ENCODE assay signal across 7 mouse cellular contexts in genomic region chr7:29907206-29907605, GRCm38 (mm10). TPM values are rescaled to one million over a fixed set of nuclear protein-coding genes. Genes with fewer than 3 reads are reported as not detected.
A peak's percentile ranks its signal among the peaks of the same experiment; 100 is the strongest.
DNase-seq lines count a peak whose midpoint lies in the region; ATAC-seq and TF ChIP-seq lines count a peak whose summit lies in the region.

No protein-coding gene starts in this region.

- no peaks in the 10 kb centered on the region for H3K9me3 ChIP-seq in hindbrain, embryonic 14.5 days (ENCODE audit: control insufficient read depth, low read length)
- H3K9me3 ChIP-seq in neural tube, embryonic 15.5 days (replicated peaks): no peaks in the 10 kb centered on the region

- no peak for DNase-seq in layer of hippocampus, adult 2 months (ENCODE audit: low spot score in 2 of 2)
- DNase-seq in layer of hippocampus, postnatal 10 days (ENCODE audit: low spot score in 2 of 2): no peak
- DNase-seq in hindbrain, embryonic 14.5 days (ENCODE audit: low spot score): no peak
- DNase-seq in embryo, embryonic 10 days (ENCODE audit: low spot score): no peak

- 90% methylated on average over 5 of the region's 5 CpGs for WGBS in hindbrain, embryonic 14.5 days
- WGBS in neural tube, embryonic 15.5 days: 93% methylated on average over 5 of the region's 5 CpGs

- no peak for TF ChIP-seq POLR2A in embryonic fibroblast, embryonic 13.5 days (IDR thresholded peaks at IDR 0.05; ENCODE audit: low read depth, low read length)

- no peak for TF ChIP-seq CTCF in layer of hippocampus, adult 2 months (conservative IDR thresholded peaks at IDR 0.05)
- TF ChIP-seq CTCF in embryonic fibroblast, embryonic 13.5 days (IDR thresholded peaks at IDR 0.05; ENCODE audit: borderline replicate concordance, insufficient read depth, low read length): no peak

- H3K4me3 ChIP-seq in layer of hippocampus, adult 2 months: peak overlapping the region; percentile 76
- H3K4me3 ChIP-seq in embryonic fibroblast, embryonic 13.5 days (ENCODE audit: insufficient read depth, low read length): no peak overlapping the region
- no peak overlapping the region for H3K4me3 ChIP-seq in hindbrain, embryonic 14.5 days (replicated peaks; ENCODE audit: low read length)
- peak overlapping the region; percentile 58; the same call in 1 of the 2 replicates for H3K4me3 ChIP-seq in neural tube, embryonic 15.5 days (replicated peaks)

- peak overlapping the region; percentile 61; the same call in 1 of the 2 replicates for H3K9ac ChIP-seq in hindbrain, embryonic 14.5 days
- H3K9ac ChIP-seq in neural tube, embryonic 15.5 days (replicated peaks): no peak overlapping the region

- peak overlapping the region; percentile 55 for H3K4me2 ChIP-seq in hindbrain, embryonic 14.5 days (replicated peaks)
- H3K4me2 ChIP-seq in neural tube, embryonic 15.5 days: peak overlapping the region; percentile 63

- no peaks in the 10 kb centered on the region for H3K27me3 ChIP-seq in hindbrain, embryonic 14.5 days (ENCODE audit: control insufficient read depth, insufficient read depth, low read length)
- no peaks in the 10 kb centered on the region for H3K27me3 ChIP-seq in neural tube, embryonic 15.5 days (replicated peaks)

- ATAC-seq in hindbrain, embryonic 14.5 days (ENCODE audit: low FRiP score): no peak
- ATAC-seq in neural tube, embryonic 15.5 days (ENCODE audit: low FRiP score): no peak
- no peak for ATAC-seq in activated CD4-positive, CD25-positive, alpha-beta regulatory T cell, adult 4 months

- peaks cover 6% of the 10 kb centered on the region; the same call in 1 of the 2 replicates for H3K4me1 ChIP-seq in embryonic fibroblast, embryonic 13.5 days (ENCODE audit: control insufficient read depth, insufficient read depth, low read length)
- peaks cover 21% of the 10 kb centered on the region for H3K4me1 ChIP-seq in hindbrain, embryonic 14.5 days (replicated peaks; ENCODE audit: control insufficient read depth, insufficient read depth, low read length)
- H3K4me1 ChIP-seq in neural tube, embryonic 15.5 days: peaks cover 34% of the 10 kb centered on the region

- H3K36me3 ChIP-seq in hindbrain, embryonic 14.5 days (replicated peaks; ENCODE audit: control insufficient read depth, insufficient read depth): peaks cover 29% of the 10 kb centered on the region
- H3K36me3 ChIP-seq in neural tube, embryonic 15.5 days: peaks cover 23% of the 10 kb centered on the region

- H3K27ac ChIP-seq in layer of hippocampus, adult 2 months: peak overlapping the region; percentile 98
- H3K27ac ChIP-seq in embryonic fibroblast, embryonic 13.5 days (ENCODE audit: insufficient read depth, low read length): peak overlapping the region; percentile 70; the same call in 1 of the 2 replicates
- H3K27ac ChIP-seq in hindbrain, embryonic 14.5 days: peak overlapping the region; percentile 94
- peak overlapping the region; percentile 98 for H3K27ac ChIP-seq in neural tube, embryonic 15.5 days (replicated peaks)

RNA-seq across cellular contexts. Expression of gene Zfp383, which starts 0.8 kb away (rescaled TPM):
- total RNA-seq in layer of hippocampus, adult 2 months (2021): 1 to 10 TPM; 8.4 to 9.1 TPM
- total RNA-seq in layer of hippocampus, postnatal 10 days (2021): 1 to 10 TPM; 9.0 to 9.3 TPM
- polyA plus RNA-seq in embryonic fibroblast, embryonic 13.5 days (2011; ENCODE audit: insufficient read length, low read depth, missing spikeins): 6.5 and 11.6 TPM in 2 replicates
- polyA plus RNA-seq in hindbrain, embryonic 14.5 days (2014; fragmentation: Nextera tagmentation; extraction: Ambion mirVana): 7.8 and 8.4 TPM in 2 replicates
- 5.1 and 6.1 TPM in 2 replicates for polyA plus RNA-seq in neural tube, embryonic 15.5 days (2015; fragmentation: Nextera tagmentation; extraction: Ambion mirVana)
- polyA plus RNA-seq in activated CD4-positive, CD25-positive, alpha-beta regulatory T cell, adult 4 months (2017; shearing (Covaris generic)): 1 to 10 TPM in 1 of 2 experiments, under 1 TPM in 1; 0.64 to 1.2 TPM

RNA-seq across cellular contexts. Expression of gene Zfp27, which starts 0.8 kb away (rescaled TPM):
- total RNA-seq in layer of hippocampus, adult 2 months (2021): 10 to 100 TPM; 20.5 to 22.2 TPM
- total RNA-seq in layer of hippocampus, postnatal 10 days (2021): 10 to 100 TPM; 20.0 to 21.3 TPM
- polyA plus RNA-seq in embryonic fibroblast, embryonic 13.5 days (2011; ENCODE audit: insufficient read length, low read depth, missing spikeins): 11.0 and 12.5 TPM in 2 replicates
- 17.5 and 18.7 TPM in 2 replicates for polyA plus RNA-seq in hindbrain, embryonic 14.5 days (2014; fragmentation: Nextera tagmentation; extraction: Ambion mirVana)
- 12.6 and 14.2 TPM in 2 replicates for polyA plus RNA-seq in neural tube, embryonic 15.5 days (2015; fragmentation: Nextera tagmentation; extraction: Ambion mirVana)
- 1 to 10 TPM; 6.5 to 6.6 TPM for polyA plus RNA-seq in activated CD4-positive, CD25-positive, alpha-beta regulatory T cell, adult 4 months (2017; shearing (Covaris generic))

RNA-seq across cellular contexts. Expression of gene Zfp74, which starts 46.7 kb away (rescaled TPM):
- 10 to 100 TPM; 17.0 to 17.5 TPM for total RNA-seq in layer of hippocampus, adult 2 months (2021)
- 10 to 100 TPM; 21.3 to 22.0 TPM for total RNA-seq in layer of hippocampus, postnatal 10 days (2021)
- polyA plus RNA-seq in embryonic fibroblast, embryonic 13.5 days (2011; ENCODE audit: insufficient read length, low read depth, missing spikeins): 8.0 and 11.9 TPM in 2 replicates
- polyA plus RNA-seq in hindbrain, embryonic 14.5 days (2014; fragmentation: Nextera tagmentation; extraction: Ambion mirVana): 17.7 and 23.0 TPM in 2 replicates
- polyA plus RNA-seq in neural tube, embryonic 15.5 days (2015; fragmentation: Nextera tagmentation; extraction: Ambion mirVana): 20.0 and 20.2 TPM in 2 replicates
- 1 to 10 TPM; 4.0 to 4.5 TPM for polyA plus RNA-seq in activated CD4-positive, CD25-positive, alpha-beta regulatory T cell, adult 4 months (2017; shearing (Covaris generic))

RNA-seq across cellular contexts. Expression of gene Zfp420, which starts 47.4 kb away (rescaled TPM):
- total RNA-seq in layer of hippocampus, adult 2 months (2021): 10 to 100 TPM; 13.4 to 18.7 TPM
- 10 to 100 TPM; 14.0 to 14.4 TPM for total RNA-seq in layer of hippocampus, postnatal 10 days (2021)
- polyA plus RNA-seq in embryonic fibroblast, embryonic 13.5 days (2011; ENCODE audit: insufficient read length, low read depth, missing spikeins): 5.8 and 7.3 TPM in 2 replicates
- 21.7 and 23.6 TPM in 2 replicates for polyA plus RNA-seq in hindbrain, embryonic 14.5 days (2014; fragmentation: Nextera tagmentation; extraction: Ambion mirVana)
- 19.4 and 20.5 TPM in 2 replicates for polyA plus RNA-seq in neural tube, embryonic 15.5 days (2015; fragmentation: Nextera tagmentation; extraction: Ambion mirVana)
- 1 to 10 TPM; 4.6 to 5.2 TPM for polyA plus RNA-seq in activated CD4-positive, CD25-positive, alpha-beta regulatory T cell, adult 4 months (2017; shearing (Covaris generic))

RNA-seq across cellular contexts. Expression of gene Zfp940, which starts 53.7 kb away (rescaled TPM):
- total RNA-seq in layer of hippocampus, adult 2 months (2021): 10 to 100 TPM; 17.4 to 17.8 TPM
- 10 to 100 TPM; 17.1 to 24.1 TPM for total RNA-seq in layer of hippocampus, postnatal 10 days (2021)
- 3.9 and 5.2 TPM in 2 replicates for polyA plus RNA-seq in embryonic fibroblast, embryonic 13.5 days (2011; ENCODE audit: insufficient read length, low read depth, missing spikeins)
- polyA plus RNA-seq in hindbrain, embryonic 14.5 days (2014; fragmentation: Nextera tagmentation; extraction: Ambion mirVana): 12.6 and 16.1 TPM in 2 replicates
- polyA plus RNA-seq in neural tube, embryonic 15.5 days (2015; fragmentation: Nextera tagmentation; extraction: Ambion mirVana): 10.6 and 12.3 TPM in 2 replicates
- 1 to 10 TPM; 5.3 to 7.4 TPM for polyA plus RNA-seq in activated CD4-positive, CD25-positive, alpha-beta regulatory T cell, adult 4 months (2017; shearing (Covaris generic))

Comparison
In these comparisons a context has a peak if more than half of its experiments do, and no peak if none do; other contexts are left out.
1. H3K4me3 ChIP-seq: peak in layer of hippocampus, adult 2 months (single experiment) and neural tube, embryonic 15.5 days (single experiment); none in embryonic fibroblast, embryonic 13.5 days (single experiment) and hindbrain, embryonic 14.5 days (single experiment).
2. Peak in every context shown above with its lines, with median percentiles within 50 percentile points of each other: H3K27ac ChIP-seq.